In genomic region chr11:88849284-88849683, GRCm38 (mm10) we compare ENCODE assay signal across 8 mouse cellular contexts. TPM values are rescaled to one million over a fixed set of nuclear protein-coding genes. Genes with fewer than 3 reads are reported as not detected.
A peak's percentile ranks its signal among the peaks of the same experiment; 100 is the strongest.
DNase-seq lines count a peak whose midpoint lies in the region; ATAC-seq and TF ChIP-seq lines count a peak whose summit lies in the region.

No protein-coding gene starts in this region.

- H3K9me3 ChIP-seq in intestine, embryonic 16.5 days (ENCODE audit: control insufficient read depth, low read length) = no peaks in the 10 kb centered on the region
- H3K9me3 ChIP-seq in limb, embryonic 15.5 days = no peaks in the 10 kb centered on the region
- H3K9me3 ChIP-seq in stomach, postnatal 0 days (ENCODE audit: control insufficient read depth, low read length) = no peaks in the 10 kb centered on the region

- 0 out of 2 replicates have a peak overlapping the region, but pooled peaks have one; percentile 2 for H3K9ac ChIP-seq in intestine, embryonic 16.5 days (ENCODE audit: low read depth, low read length)
- H3K9ac ChIP-seq in limb, embryonic 15.5 days = no peak overlapping the region
- no peak overlapping the region for H3K9ac ChIP-seq in stomach, postnatal 0 days (ENCODE audit: low read length)

- H3K36me3 ChIP-seq in intestine, embryonic 16.5 days (ENCODE audit: control insufficient read depth, insufficient read depth, low read length) = peaks cover 5% of the 10 kb centered on the region; the same call in 1 of the 2 replicates
- H3K36me3 ChIP-seq in limb, embryonic 15.5 days = peaks cover 14% of the 10 kb centered on the region
- peaks cover 8% of the 10 kb centered on the region for H3K36me3 ChIP-seq in stomach, postnatal 0 days (ENCODE audit: control insufficient read depth, insufficient read depth, low read length)

- DNase-seq in cerebellum, adult 11 months = peak; percentile 49
- DNase-seq in adrenal gland, postnatal 25 days = peak; percentile 83
- DNase-seq in gastrocnemius, adult 8-10 months (ENCODE audit: low spot score in 2 of 2) = peak; percentile 66 to 77
- peak; percentile 47 for DNase-seq in stomach, postnatal 0 days (ENCODE audit: low spot score)
- no peak for DNase-seq in embryo, embryonic 10 days (ENCODE audit: low spot score)

- 57% methylated on average over 8 of the region's 8 CpGs for WGBS in intestine, embryonic 16.5 days
- WGBS in limb, embryonic 15.5 days = 51% methylated on average over 8 of the region's 8 CpGs
- WGBS in stomach, postnatal 0 days = 39% methylated on average over 8 of the region's 8 CpGs

- TF ChIP-seq CTCF in stomach, postnatal 0 days (IDR thresholded peaks at IDR 0.05; ENCODE audit: low read depth) = no peak

- TF ChIP-seq EP300 in stomach, postnatal 0 days (optimal IDR thresholded peaks at IDR 0.05) = no peak

- no peak overlapping the region for H3K4me3 ChIP-seq in intestine, embryonic 16.5 days (ENCODE audit: low read length)
- no peak overlapping the region for H3K4me3 ChIP-seq in limb, embryonic 15.5 days
- no peak overlapping the region for H3K4me3 ChIP-seq in stomach, postnatal 0 days (ENCODE audit: low read depth, low read length)

- H3K27ac ChIP-seq in intestine, embryonic 16.5 days (ENCODE audit: low read length) = peak overlapping the region; percentile 43
- peak overlapping the region; percentile 48 for H3K27ac ChIP-seq in limb, embryonic 15.5 days
- peak overlapping the region; percentile 69; the same call in 1 of the 2 replicates for H3K27ac ChIP-seq in stomach, postnatal 0 days (replicated peaks)

- no peak overlapping the region for H3K4me2 ChIP-seq in intestine, embryonic 16.5 days (ENCODE audit: low read depth, low read length)
- no peak overlapping the region for H3K4me2 ChIP-seq in limb, embryonic 15.5 days
- no peak overlapping the region for H3K4me2 ChIP-seq in stomach, postnatal 0 days (replicated peaks; ENCODE audit: low read depth)

- H3K27me3 ChIP-seq in intestine, embryonic 16.5 days (replicated peaks; ENCODE audit: control insufficient read depth, insufficient read depth, low read length) = no peaks in the 10 kb centered on the region
- no peaks in the 10 kb centered on the region for H3K27me3 ChIP-seq in limb, embryonic 15.5 days
- H3K27me3 ChIP-seq in stomach, postnatal 0 days (ENCODE audit: control insufficient read depth, insufficient read depth, low read length) = no peaks in the 10 kb centered on the region

- peaks cover 24% of the 10 kb centered on the region for H3K4me1 ChIP-seq in intestine, embryonic 16.5 days (ENCODE audit: control insufficient read depth, insufficient read depth, low read length)
- H3K4me1 ChIP-seq in limb, embryonic 15.5 days = peaks cover 25% of the 10 kb centered on the region
- no peaks in the 10 kb centered on the region; the same call in 1 of the 2 replicates for H3K4me1 ChIP-seq in stomach, postnatal 0 days (replicated peaks; ENCODE audit: control insufficient read depth, insufficient read depth)

- ATAC-seq in cerebellum, adult (ENCODE audit: insufficient number of reproducible peaks, low FRiP score, low TSS enrichment) = no peak
- peak; percentile 47; the same call in 1 of the 2 replicates for ATAC-seq in intestine, embryonic 16.5 days
- ATAC-seq in limb, embryonic 15.5 days (ENCODE audit: insufficient number of reproducible peaks, low FRiP score, low TSS enrichment, low read depth) = no peak
- no peak for ATAC-seq in stomach, postnatal 0 days (ENCODE audit: low FRiP score, low TSS enrichment)

RNA-seq across cellular contexts. Expression of gene Akap1, which starts 15.1 kb away (rescaled TPM):
- total RNA-seq in adrenal gland, postnatal 25 days (2021) = 126 and 129 TPM in 2 replicates
- 10 to 100 TPM; 61.8 to 71.6 (median 65.3) TPM for total RNA-seq in gastrocnemius, adult 8-10 months (2022)
- 27.5 and 28.7 TPM in 2 replicates for polyA plus RNA-seq in intestine, embryonic 16.5 days (2015; fragmentation: Nextera tagmentation; extraction: Ambion mirVana)
- 17.9 and 24.4 TPM in 2 replicates for polyA plus RNA-seq in limb, embryonic 15.5 days (2015; fragmentation: Nextera tagmentation; extraction: Ambion mirVana)
- 14.4 and 16.6 TPM in 2 replicates for polyA plus RNA-seq in stomach, postnatal 0 days (2015; fragmentation: Nextera tagmentation; extraction: Ambion mirVana)
